Mouse (Mus musculus): ENCODE measurements around the gene Smpdl3b.

Gene Smpdl3b

DNA sequence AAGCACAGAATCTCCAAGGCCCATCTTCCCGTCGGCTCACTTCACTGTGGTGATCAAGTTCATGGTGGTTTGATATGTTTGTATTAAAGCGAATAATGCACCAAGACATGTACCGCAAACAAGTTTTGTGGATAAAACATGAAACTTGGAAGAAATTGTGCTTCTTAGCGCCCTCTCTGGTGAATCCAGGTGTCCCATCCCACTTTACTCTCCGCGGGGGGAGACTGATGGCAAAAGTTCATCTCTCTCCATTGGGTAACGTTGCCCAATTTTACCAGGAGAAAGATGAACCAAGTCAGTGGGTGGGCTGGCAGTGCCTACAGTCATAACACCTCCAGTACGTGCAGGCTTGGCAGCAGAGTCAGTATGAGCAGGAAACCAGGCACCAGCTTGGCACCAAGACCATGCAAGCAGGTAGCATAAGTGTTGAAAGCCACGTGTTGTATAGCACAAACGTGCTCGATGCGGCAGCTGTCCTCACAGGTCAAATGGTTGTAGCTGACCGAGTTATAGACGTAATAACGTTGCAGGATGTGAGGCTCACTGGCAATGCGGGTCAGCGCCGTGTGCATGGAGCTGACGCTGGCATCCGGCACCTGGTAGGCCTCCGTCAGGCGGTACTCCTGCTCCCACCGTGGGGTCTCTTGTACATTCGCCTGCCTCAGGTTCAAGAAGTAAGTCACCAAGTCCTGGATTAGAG is 23.8 kb downstream of the Smpdl3b start:
- DNase-seq (ENCODE audit: low spot score), result no peak

DNA sequence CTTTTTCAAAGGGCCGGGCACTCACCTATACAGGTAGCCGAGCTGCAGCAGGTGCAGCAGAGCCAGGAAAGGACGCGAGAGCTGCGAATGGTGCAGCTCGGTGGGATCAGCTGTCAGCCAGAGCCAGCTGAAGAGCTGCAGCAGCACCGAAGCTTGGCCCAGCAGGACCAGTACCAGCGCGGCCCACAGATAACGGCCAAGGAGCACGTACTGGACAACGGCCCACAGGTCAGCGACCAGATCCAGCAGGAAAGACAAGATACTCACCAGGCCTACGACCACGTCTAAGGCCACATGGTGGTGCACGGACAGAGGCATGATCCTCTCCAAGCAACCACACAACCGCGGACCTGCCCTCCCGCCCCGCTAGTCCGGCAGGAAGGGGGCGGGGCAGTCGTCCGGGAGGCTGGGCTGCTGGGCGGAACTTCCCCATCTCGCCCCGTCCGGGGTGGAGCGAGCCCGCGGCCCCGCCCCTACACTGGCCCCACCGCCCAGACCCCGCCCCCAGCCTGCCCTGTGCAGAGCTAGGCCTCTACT is 24.8 kb downstream of the Smpdl3b start, which contains the start of gene Xkr8:
TSS of gene Xkr8 (minus strand) at position 399 of the 537 bp plus-strand sequence.
- DNase-seq (ENCODE audit: low spot score), result peak; percentile 68

DNA sequence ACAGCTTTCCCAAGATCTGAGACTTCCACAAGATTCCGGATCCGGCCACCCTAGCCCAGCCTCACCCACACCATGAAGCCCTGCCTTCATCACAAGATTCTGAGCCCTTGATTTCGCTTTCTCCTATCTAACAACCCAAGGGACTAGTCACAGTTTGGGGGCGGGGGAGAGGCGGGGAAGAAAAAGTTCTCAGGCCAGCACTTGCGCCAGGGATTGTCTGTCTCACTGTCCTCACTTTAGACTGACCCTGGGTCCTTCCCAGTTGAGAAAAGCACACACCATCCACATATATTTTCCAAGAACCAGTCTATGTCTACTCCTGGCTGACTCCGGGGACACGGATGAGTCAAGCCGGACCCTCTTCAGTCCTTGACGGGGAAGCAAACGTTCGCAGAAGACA is 25.4 kb downstream of the Smpdl3b start:
- DNase-seq (ENCODE audit: low spot score), result no peak

DNA sequence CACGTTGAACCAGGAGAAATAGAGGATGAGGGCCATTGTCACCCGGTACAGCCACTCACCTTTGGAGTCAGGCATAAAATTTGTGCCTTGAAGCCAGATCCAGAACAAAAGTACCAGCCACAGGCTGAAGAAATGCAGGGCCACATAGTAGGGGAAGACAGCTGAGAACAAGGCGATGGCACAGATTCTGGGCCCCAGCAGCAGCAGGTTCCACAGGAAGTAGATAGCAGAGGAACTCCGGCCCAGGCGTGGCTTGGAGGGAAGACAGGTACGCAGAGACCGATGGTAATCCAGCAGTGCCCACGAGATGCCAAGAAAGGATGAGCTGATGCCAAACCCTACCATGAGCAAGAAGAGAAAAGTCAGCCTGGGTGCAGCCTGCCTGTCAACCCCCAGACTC is 28.8 kb downstream of the Smpdl3b start:
- DNase-seq (ENCODE audit: low spot score), result no peak

DNA sequence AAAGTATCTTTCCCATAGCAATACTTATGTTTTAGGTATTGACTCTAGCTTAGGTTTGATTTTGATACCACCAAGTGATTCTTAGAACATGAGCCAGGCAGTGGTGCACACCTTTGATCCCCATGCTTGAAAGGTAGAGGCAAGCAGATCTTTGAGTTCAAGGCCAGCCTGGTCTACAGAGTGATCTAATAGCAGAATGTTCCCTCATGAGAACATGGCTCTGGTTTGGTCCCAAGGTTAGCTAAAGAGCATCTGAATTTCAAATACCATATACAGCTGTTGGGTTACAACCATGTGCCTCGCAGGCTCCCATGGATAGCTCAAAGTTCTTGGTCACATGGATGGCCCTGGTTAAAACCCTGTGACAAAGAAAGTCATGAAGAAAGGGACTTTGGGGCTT is 38.8 kb downstream of the Smpdl3b start:
- no peak for DNase-seq (ENCODE audit: low spot score)

DNA sequence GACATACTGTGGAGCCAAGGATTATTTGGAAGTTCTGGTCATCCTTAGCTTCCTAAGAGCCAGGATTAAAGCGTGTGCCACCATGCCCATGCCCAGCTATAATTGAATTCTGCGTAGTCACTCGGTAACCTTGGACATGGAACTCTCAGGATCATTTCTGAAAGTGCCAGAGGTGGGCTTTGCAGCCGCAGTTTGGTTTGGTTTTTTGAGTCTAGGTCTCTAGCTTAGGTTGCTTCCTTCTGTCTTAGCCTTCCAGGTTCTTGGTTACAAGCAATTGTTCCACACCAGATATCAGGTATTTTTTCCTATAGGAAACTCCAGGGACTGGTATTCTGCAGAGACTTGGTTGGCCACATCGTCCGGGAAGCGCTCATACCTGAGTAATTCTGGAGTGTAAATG is 43.9 kb downstream of the Smpdl3b start:
- DNase-seq (ENCODE audit: low spot score), result no peak

DNA sequence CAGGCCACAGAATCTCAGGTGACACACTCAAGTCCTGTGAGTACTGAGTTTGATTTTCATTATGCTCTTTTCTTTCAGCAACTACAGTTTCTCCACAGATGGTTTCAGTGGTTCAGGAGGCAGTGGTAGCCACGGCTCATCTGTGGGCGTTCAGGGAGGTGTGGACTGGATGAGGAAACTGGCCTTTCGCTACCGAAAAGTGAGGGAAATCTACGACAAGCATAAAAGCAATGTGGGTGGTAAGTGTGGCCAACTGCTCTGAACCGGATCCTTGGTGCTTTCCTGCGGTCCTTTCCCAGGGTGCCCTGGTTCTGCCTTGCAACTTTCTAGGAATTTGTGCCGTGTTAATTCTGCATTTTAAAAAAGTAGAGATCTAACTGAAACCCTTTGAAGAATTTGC is 50.2 kb downstream of the Smpdl3b start:
- no peak for DNase-seq (ENCODE audit: low spot score)

DNA sequence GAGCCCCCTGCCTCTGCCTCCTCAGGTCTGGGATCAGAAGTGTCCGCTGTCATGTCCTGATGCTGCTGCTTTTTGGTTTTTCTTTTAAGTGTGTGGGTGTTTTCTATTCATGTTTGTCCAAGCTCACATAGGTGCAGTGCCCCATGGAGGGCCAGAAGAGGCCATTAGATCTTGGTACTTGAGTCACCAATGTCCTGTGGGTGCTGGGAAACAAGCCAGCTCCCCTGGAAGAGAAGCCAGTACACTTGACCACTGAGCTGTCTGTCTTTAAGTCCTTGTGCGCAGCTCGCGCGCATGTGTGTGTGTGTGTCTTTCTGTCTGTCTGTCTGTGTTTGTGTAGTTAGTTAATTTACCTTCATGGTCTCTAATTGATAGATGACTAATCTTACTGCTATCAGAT is 55.0 kb downstream of the Smpdl3b start:
- no peak for DNase-seq (ENCODE audit: low spot score)

DNA sequence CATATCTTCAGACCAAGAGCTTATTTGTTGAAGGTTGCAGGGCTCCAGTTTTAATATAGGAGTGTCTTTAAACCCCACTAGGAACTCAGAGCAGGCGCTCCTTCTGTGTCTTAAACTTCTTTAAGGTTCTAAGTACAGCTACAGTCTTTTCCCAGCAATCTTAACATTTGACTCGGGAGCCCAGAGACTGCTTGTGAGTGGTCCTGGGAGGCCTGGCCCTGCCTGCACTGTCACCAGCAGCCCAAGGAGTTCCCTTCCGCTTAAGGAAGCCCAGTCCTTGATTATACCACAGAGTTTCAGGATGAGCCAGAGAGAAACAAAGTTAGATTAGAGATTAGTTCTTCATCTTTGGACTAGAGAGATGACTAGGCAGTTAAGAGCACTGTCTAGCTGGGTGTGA is 63.7 kb downstream of the Smpdl3b start:
- DNase-seq (ENCODE audit: low spot score), result no peak

DNA sequence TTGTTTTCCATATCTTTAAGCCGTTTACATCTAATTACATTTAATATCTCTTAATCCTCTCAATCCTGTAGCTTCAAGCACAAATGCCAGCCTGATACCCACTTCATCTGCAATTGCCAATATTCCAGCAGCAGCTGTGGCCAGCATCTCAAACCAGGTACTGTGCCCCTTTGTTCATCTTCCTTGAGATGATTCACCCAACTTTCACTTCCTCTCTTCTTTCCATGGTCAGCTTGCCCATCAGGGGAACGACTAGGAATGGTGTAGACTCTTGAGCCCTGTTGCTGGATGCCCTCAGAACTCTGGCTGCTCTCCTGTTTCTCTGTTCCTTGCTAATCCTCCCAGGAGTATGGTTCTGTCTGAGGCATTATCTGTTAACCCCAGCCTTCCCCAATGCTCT is 67.4 kb downstream of the Smpdl3b start:
- no peak for DNase-seq (ENCODE audit: low spot score)

Measured in T-cell, adult 2 months (primary cell).